Mouse (Mus musculus) forelimb bud, embryonic 11.5 days (tissue): ENCODE data around the gene Atxn2l.

Experiments
- DNase-seq: peaks from one replicate; pipeline ENCODE4 v3.0.0-alpha.2; 2012; ENCODE audit warnings: low read depth, low spot score

The Atxn2l gene

GRCm38 (mm10) chr7:126503273-126503878, at the start of gene Atxn2l:
Atxn2l (minus strand) TSS chr7:126503437.
- DNase-seq, result peak; percentile 99

GRCm38 (mm10) chr7:126545631-126546030, 42.4 kb upstream of the Atxn2l start:
- no peak for DNase-seq

GRCm38 (mm10) chr7:126541661-126542060, 38.4 kb upstream of the Atxn2l start:
- DNase-seq, result no peak

- peak; percentile 46 for DNase-seq
These were observed 34.8 kb upstream of the Atxn2l start for GRCm38 (mm10) chr7:126537820-126538585.

GRCm38 (mm10) chr7:126536466-126536865, 33.2 kb upstream of the Atxn2l start:
- DNase-seq, result no peak

GRCm38 (mm10) chr7:126535766-126536165, 32.5 kb upstream of the Atxn2l start:
- no peak for DNase-seq

GRCm38 (mm10) chr7:126533434-126533833, 30.2 kb upstream of the Atxn2l start:
- DNase-seq, result no peak

GRCm38 (mm10) chr7:126528166-126528577, 24.9 kb upstream of the Atxn2l start:
- DNase-seq, result peak; percentile 59

- no peak for DNase-seq
These were observed 20.1 kb upstream of the Atxn2l start for GRCm38 (mm10) chr7:126523316-126523715.

GRCm38 (mm10) chr7:126519513-126519912, 16.3 kb upstream of the Atxn2l start:
- DNase-seq, result no peak

GRCm38 (mm10) chr7:126518261-126518941, 15.2 kb upstream of the Atxn2l start:
- DNase-seq, result no peak

GRCm38 (mm10) chr7:126511287-126511686, 8.1 kb upstream of the Atxn2l start:
- no peak for DNase-seq

GRCm38 (mm10) chr7:126507126-126507778, 4.0 kb upstream of the Atxn2l start:
- no peak for DNase-seq

GRCm38 (mm10) chr7:126504913-126505312, 1.7 kb upstream of the Atxn2l start:
- no peak for DNase-seq

- no peak for DNase-seq
These were observed 486 bp downstream of the Atxn2l start for GRCm38 (mm10) chr7:126502751-126503150.

- peak; percentile 96 for DNase-seq
These were observed 1.1 kb downstream of the Atxn2l start for GRCm38 (mm10) chr7:126502023-126502741.

- DNase-seq, result no peak
These were observed 1.6 kb downstream of the Atxn2l start for GRCm38 (mm10) chr7:126501684-126502022.

- no peak for DNase-seq
These were observed 3.8 kb downstream of the Atxn2l start for GRCm38 (mm10) chr7:126499416-126499815.

GRCm38 (mm10) chr7:126497966-126498365, 5.3 kb downstream of the Atxn2l start:
- no peak for DNase-seq

GRCm38 (mm10) chr7:126496475-126496874, 6.8 kb downstream of the Atxn2l start:
- DNase-seq, result no peak

GRCm38 (mm10) chr7:126494120-126494519, 9.1 kb downstream of the Atxn2l start:
- no peak for DNase-seq
